Mouse (Mus musculus): ENCODE measurements around the gene Aldh1a1. TPM values are rescaled to one million over a fixed set of nuclear protein-coding genes. Genes with fewer than 3 reads are reported as not detected.

The Aldh1a1 gene
- polyA plus RNA-seq, 1 experiment from 2014 or later: 0.29 TPM

GRCm38 (mm10) chr19:20558544-20558943 is 66.0 kb downstream of the Aldh1a1 start:
- H3K4me1 ChIP-seq: no peaks in the 10 kb centered on the region
- no peak overlapping the region for H3K4me3 ChIP-seq
- no peak for ATAC-seq (ENCODE audit: low FRiP score, low read depth)
- no peaks in the 10 kb centered on the region for H3K36me3 ChIP-seq
- no peak overlapping the region for H3K9ac ChIP-seq
- H3K27me3 ChIP-seq: no peaks in the 10 kb centered on the region
- no peaks in the 10 kb centered on the region for H3K9me3 ChIP-seq
- H3K27ac ChIP-seq: no peak overlapping the region
- H3K4me2 ChIP-seq (replicated peaks): no peak overlapping the region

GRCm38 (mm10) chr19:20558952-20559351 is 66.4 kb downstream of the Aldh1a1 start:
- no peak overlapping the region for H3K27ac ChIP-seq
- no peaks in the 10 kb centered on the region for H3K4me1 ChIP-seq
- no peak overlapping the region for H3K4me2 ChIP-seq (replicated peaks)
- 90% methylated on average over 3 of the region's 3 CpGs for WGBS
- no peak overlapping the region for H3K9ac ChIP-seq
- no peaks in the 10 kb centered on the region for H3K9me3 ChIP-seq
- H3K36me3 ChIP-seq: no peaks in the 10 kb centered on the region
- H3K27me3 ChIP-seq: no peaks in the 10 kb centered on the region
- ATAC-seq (ENCODE audit: low FRiP score, low read depth): no peak
- no peak overlapping the region for H3K4me3 ChIP-seq

GRCm38 (mm10) chr19:20559952-20560351 is 67.4 kb downstream of the Aldh1a1 start:
- 83% methylated on average over 2 of the region's 2 CpGs for WGBS
- no peak overlapping the region for H3K4me2 ChIP-seq (replicated peaks)
- no peaks in the 10 kb centered on the region for H3K4me1 ChIP-seq
- no peaks in the 10 kb centered on the region for H3K9me3 ChIP-seq
- no peaks in the 10 kb centered on the region for H3K27me3 ChIP-seq
- no peak overlapping the region for H3K9ac ChIP-seq
- no peak for ATAC-seq (ENCODE audit: low FRiP score, low read depth)
- no peak overlapping the region for H3K4me3 ChIP-seq
- H3K36me3 ChIP-seq: no peaks in the 10 kb centered on the region
- no peak overlapping the region for H3K27ac ChIP-seq

- Histone ChIP-seq H3K4me3 (no peak overlapping the region), H3K4me1 (no peaks in the 10 kb centered on the region)
- no peak for ATAC-seq (ENCODE audit: low FRiP score, low read depth)
These were observed 69.9 kb downstream of the Aldh1a1 start for GRCm38 (mm10) chr19:20562396-20562795.

GRCm38 (mm10) chr19:20566294-20566693 is 73.8 kb downstream of the Aldh1a1 start:
- Histone ChIP-seq H3K9ac (no peak overlapping the region), H3K27me3 (no peaks in the 10 kb centered on the region), H3K36me3 (no peaks in the 10 kb centered on the region), H3K4me1 (no peaks in the 10 kb centered on the region), H3K9me3 (no peaks in the 10 kb centered on the region), H3K4me3 (no peak overlapping the region), H3K4me2 (replicated peaks) (no peak overlapping the region), H3K27ac (no peak overlapping the region)
- ATAC-seq (ENCODE audit: low FRiP score, low read depth): no peak
- 85% methylated on average over 4 of the region's 4 CpGs for WGBS

More at GRCm38 (mm10) chr19:20562396-20562795, 69.9 kb downstream of the Aldh1a1 start:
- Histone ChIP-seq H3K9ac (no peak overlapping the region), H3K9me3 (no peaks in the 10 kb centered on the region), H3K27ac (no peak overlapping the region), H3K27me3 (no peaks in the 10 kb centered on the region), H3K36me3 (no peaks in the 10 kb centered on the region), H3K4me2 (replicated peaks) (no peak overlapping the region)

GRCm38 (mm10) chr19:20567039-20567438 is 74.5 kb downstream of the Aldh1a1 start:
- H3K4me1 ChIP-seq: no peaks in the 10 kb centered on the region
- 95% methylated on average over 2 of the region's 2 CpGs for WGBS
- no peak overlapping the region for H3K4me2 ChIP-seq (replicated peaks)
- no peak overlapping the region for H3K27ac ChIP-seq
- no peaks in the 10 kb centered on the region for H3K9me3 ChIP-seq
- no peaks in the 10 kb centered on the region for H3K27me3 ChIP-seq
- no peak for ATAC-seq (ENCODE audit: low FRiP score, low read depth)
- H3K36me3 ChIP-seq: no peaks in the 10 kb centered on the region
- no peak overlapping the region for H3K4me3 ChIP-seq
- no peak overlapping the region for H3K9ac ChIP-seq

GRCm38 (mm10) chr19:20576984-20577383 is 84.5 kb downstream of the Aldh1a1 start:
- H3K27ac ChIP-seq: no peak overlapping the region
- 72% methylated on average over 3 of the region's 3 CpGs for WGBS
- H3K4me2 ChIP-seq (replicated peaks): no peak overlapping the region
- no peak for ATAC-seq (ENCODE audit: low FRiP score, low read depth)
- no peaks in the 10 kb centered on the region for H3K4me1 ChIP-seq
- no peaks in the 10 kb centered on the region for H3K9me3 ChIP-seq
- no peak overlapping the region for H3K9ac ChIP-seq
- H3K4me3 ChIP-seq: no peak overlapping the region
- H3K36me3 ChIP-seq: no peaks in the 10 kb centered on the region
- no peaks in the 10 kb centered on the region for H3K27me3 ChIP-seq

GRCm38 (mm10) chr19:20577429-20577828 is 84.9 kb downstream of the Aldh1a1 start:
- no peak overlapping the region for H3K9ac ChIP-seq
- H3K27me3 ChIP-seq: no peaks in the 10 kb centered on the region
- H3K36me3 ChIP-seq: no peaks in the 10 kb centered on the region
- 89% methylated on average over 5 of the region's 5 CpGs for WGBS
- no peaks in the 10 kb centered on the region for H3K9me3 ChIP-seq
- H3K4me2 ChIP-seq (replicated peaks): no peak overlapping the region
- no peaks in the 10 kb centered on the region for H3K4me1 ChIP-seq
- no peak overlapping the region for H3K4me3 ChIP-seq
- no peak overlapping the region for H3K27ac ChIP-seq
- no peak for ATAC-seq (ENCODE audit: low FRiP score, low read depth)

GRCm38 (mm10) chr19:20599951-20600350 is 107.4 kb downstream of the Aldh1a1 start:
- Histone ChIP-seq H3K9me3 (no peaks in the 10 kb centered on the region), H3K27me3 (no peaks in the 10 kb centered on the region), H3K4me1 (no peaks in the 10 kb centered on the region), H3K4me3 (no peak overlapping the region), H3K36me3 (no peaks in the 10 kb centered on the region), H3K4me2 (replicated peaks) (no peak overlapping the region), H3K9ac (no peak overlapping the region), H3K27ac (no peak overlapping the region)
- ATAC-seq (ENCODE audit: low FRiP score, low read depth): no peak

- Histone ChIP-seq H3K27me3 (no peaks in the 10 kb centered on the region), H3K9ac (no peak overlapping the region), H3K4me3 (no peak overlapping the region), H3K4me1 (no peaks in the 10 kb centered on the region), H3K36me3 (no peaks in the 10 kb centered on the region), H3K9me3 (no peaks in the 10 kb centered on the region), H3K27ac (no peak overlapping the region), H3K4me2 (replicated peaks) (no peak overlapping the region)
- no peak for ATAC-seq (ENCODE audit: low FRiP score, low read depth)
- 49% methylated on average over 3 of the region's 3 CpGs for WGBS
These were observed 109.2 kb downstream of the Aldh1a1 start for GRCm38 (mm10) chr19:20601739-20602138.

- H3K4me1 ChIP-seq: no peaks in the 10 kb centered on the region
- no peak overlapping the region for H3K9ac ChIP-seq
- H3K4me2 ChIP-seq (replicated peaks): no peak overlapping the region
- no peaks in the 10 kb centered on the region for H3K36me3 ChIP-seq
- 71% methylated on average over 1 of the region's 1 CpGs for WGBS
- no peak for ATAC-seq (ENCODE audit: low FRiP score, low read depth)
- no peak overlapping the region for H3K27ac ChIP-seq
- H3K4me3 ChIP-seq: no peak overlapping the region
- no peaks in the 10 kb centered on the region for H3K27me3 ChIP-seq
- H3K9me3 ChIP-seq: no peaks in the 10 kb centered on the region
These were observed 110.7 kb downstream of the Aldh1a1 start for GRCm38 (mm10) chr19:20603212-20603611.

GRCm38 (mm10) chr19:20603866-20604265 is 111.4 kb downstream of the Aldh1a1 start:
- H3K4me1 ChIP-seq: no peaks in the 10 kb centered on the region
- H3K27ac ChIP-seq: no peak overlapping the region
- H3K4me3 ChIP-seq: no peak overlapping the region
- H3K9me3 ChIP-seq: no peaks in the 10 kb centered on the region
- no peak overlapping the region for H3K4me2 ChIP-seq (replicated peaks)
- ATAC-seq (ENCODE audit: low FRiP score, low read depth): no peak
- 90% methylated on average over 2 of the region's 2 CpGs for WGBS
- H3K9ac ChIP-seq: no peak overlapping the region
- no peaks in the 10 kb centered on the region for H3K36me3 ChIP-seq
- no peaks in the 10 kb centered on the region for H3K27me3 ChIP-seq

- Histone ChIP-seq H3K9ac (no peak overlapping the region), H3K36me3 (no peaks in the 10 kb centered on the region), H3K4me1 (no peaks in the 10 kb centered on the region), H3K9me3 (no peaks in the 10 kb centered on the region), H3K27ac (no peak overlapping the region), H3K4me3 (no peak overlapping the region), H3K4me2 (replicated peaks) (no peak overlapping the region), H3K27me3 (no peaks in the 10 kb centered on the region)
- 64% methylated on average over 3 of the region's 3 CpGs for WGBS
- ATAC-seq (ENCODE audit: low FRiP score, low read depth): no peak
These were observed 121.9 kb downstream of the Aldh1a1 start for GRCm38 (mm10) chr19:20614252-20614930.

Measured in limb, embryonic 13.5 days (tissue).